Mouse (Mus musculus) monocyte, adult 5-6 weeks (primary cell): ENCODE results near the gene Cnga2. TPM values are rescaled to one million over a fixed set of nuclear protein-coding genes. Genes with fewer than 3 reads are reported as not detected.

ENCODE experiments used
- ATAC-seq: fragments of 153-309, 156-312 bp; replicated peaks from 2 replicates; pipeline ENCODE4 v1.8.0; 2017; ENCODE audit warnings: mild to moderate bottlenecking; ENCODE audit not compliant: low TSS enrichment, insufficient number of reproducible peaks, severe bottlenecking, poor library complexity, low FRiP score
- total RNA-seq: library from RNA; stranded (forward); fragments of 200-1000, 200-491, 200-594 nt; gene quantifications from 3 replicates; pipeline ENCODE4 v1.2.3, GENCODE M21; 2017

Cnga2 gene
- total RNA-seq, 1 experiment from 2014 or later: not detected

DNA sequence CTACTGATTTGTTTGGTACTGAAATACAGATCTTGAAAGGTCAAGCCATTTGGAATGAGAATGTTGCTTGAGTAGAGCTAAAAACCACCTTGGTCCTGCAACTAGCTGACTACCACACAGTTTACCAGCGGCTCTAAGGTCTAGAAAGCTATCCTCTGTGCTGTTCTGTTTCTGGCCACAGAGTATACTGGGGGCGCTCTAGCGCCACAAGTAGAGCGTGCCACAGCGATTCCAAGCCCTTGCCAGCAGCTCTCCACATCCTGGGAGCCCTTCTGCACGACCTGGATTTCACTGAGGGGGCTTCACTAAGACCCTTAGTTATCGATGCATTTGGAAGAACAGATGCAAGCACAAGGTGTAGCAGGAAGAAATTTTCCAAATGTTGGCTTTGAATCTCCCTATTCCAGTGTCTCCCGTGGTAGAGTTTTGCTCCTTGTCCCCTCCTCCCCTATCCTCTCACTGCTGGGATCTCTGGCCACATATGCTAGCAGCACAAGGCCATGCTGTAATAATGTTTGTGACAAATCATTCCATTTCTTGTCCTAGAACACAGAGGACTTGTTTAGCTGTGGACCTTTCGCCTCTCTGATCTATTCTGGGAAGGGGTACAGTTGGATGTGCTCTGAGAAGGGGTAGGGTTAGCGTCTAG lies 31.2 kb downstream of the Cnga2 start:
- ATAC-seq: no peak

DNA sequence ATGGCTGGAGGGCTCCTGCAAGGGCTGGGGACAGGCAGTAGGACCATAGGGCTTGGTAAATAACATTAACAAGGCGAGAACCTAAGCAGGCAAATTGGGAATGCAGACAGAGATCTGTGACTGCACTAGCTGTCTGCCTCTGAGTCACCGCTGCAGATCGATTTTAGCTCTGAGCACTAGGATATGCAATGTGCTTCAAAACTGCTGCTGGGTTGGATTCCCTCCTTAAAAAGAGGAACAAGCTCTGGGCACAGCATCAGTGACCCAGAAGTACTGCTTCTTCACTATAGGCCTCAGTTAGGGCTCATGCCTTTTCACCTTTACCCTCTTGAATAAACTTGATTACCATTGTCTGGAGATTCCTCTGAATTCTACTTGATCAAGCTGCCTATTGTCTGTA lies 31.9 kb downstream of the Cnga2 start:
- ATAC-seq: no peak

DNA sequence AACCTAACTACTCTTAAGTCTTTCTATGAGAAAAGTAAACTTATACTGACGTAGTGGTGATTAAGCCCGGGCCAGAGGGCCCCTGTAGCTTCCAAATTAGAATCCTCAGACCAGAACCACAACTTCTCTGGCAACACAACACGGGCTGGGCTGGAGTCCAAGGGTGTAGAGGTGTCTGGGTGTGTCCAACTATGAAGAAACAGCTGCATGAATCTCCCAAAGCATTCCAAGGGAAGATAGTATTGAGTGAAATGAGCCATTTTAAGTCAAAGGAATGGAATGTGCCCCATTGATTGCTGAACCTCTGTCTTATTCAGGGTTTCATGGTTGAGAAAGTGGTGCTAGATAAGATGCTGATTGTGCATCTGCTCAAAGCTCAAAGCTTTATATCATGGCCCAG lies 52.4 kb downstream of the Cnga2 start:
- no peak for ATAC-seq

DNA sequence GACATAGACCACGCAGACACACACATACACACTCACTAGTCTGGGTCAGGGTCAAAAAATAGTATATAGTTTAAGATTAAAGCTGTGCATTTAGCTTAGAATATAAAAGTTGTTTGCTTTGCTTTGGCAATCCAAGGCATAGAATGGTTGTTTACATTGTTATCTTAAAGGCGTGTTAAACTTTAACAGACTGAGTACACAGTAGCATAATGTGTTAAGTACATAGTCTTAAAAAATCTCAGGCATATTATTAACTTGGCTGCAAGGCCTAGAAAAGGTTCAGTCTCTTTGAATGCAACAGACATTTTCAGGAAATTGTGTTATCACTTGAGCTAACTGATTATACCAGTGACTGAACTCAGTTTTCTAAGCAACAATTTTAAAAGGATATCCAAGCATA lies 56.3 kb downstream of the Cnga2 start:
- ATAC-seq: no peak

Other genes with a start within 250 kb of the Cnga2 start
- 6.6 to 9.3 TPM (median 9.1 TPM) in 3 replicates for gene Vma21, start 175.9 kb upstream of the Cnga2 start, total RNA-seq
- not detected in 3 replicates for gene Gm1141, start 70.8 kb upstream of the Cnga2 start, total RNA-seq
- not detected in 3 replicates for gene Prrg3, start 29.2 kb upstream of the Cnga2 start, total RNA-seq
- not detected in 3 replicates for gene Fate1, start 18.9 kb upstream of the Cnga2 start, total RNA-seq
- gene Magea4, start 230.2 kb downstream of the Cnga2 start, total RNA-seq: not detected in 3 replicates